Comparison of ENCODE assay signal across 8 mouse cellular contexts in the genomic region with DNA sequence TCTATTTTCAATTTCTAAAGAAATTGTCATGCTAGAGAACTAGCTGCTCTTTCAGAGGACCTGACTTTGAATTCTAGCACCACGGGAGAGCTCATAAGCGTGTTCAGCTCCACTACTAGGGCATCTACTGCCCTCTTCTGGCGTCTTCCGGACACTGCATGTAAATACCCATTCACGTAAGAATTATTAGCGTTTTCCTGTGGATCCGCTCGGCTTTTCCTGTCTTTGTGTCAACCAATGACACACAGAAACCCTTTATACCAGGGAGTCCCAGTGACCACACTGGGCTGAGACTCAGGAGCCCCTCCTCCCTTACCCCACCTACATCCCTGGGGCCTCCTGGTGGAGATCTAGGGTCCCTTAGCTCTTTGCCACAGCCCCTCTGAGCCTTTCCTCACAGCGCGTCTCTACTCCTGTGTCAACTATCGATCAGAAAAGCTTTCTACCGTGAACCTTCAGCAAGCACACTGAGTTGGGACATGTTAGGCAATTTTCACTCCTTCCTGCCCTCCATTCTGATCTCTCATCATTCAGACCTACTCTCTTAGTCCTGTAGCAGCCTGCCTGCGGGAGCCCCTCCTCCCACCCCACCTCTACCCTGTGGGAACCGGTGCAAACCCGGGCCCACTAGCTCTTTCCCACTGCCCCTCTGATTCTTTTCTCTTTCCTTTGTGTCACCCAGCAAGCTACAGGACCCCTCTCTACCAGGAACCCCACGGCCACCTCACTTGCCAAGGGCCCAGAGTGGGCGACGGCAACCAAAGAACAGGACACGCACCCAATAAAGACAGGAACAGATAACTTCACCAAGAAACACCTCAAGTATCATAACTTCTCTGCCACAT. TPM values are rescaled to one million over a fixed set of nuclear protein-coding genes. Genes with fewer than 3 reads are reported as not detected.
DNase-seq lines count a peak whose midpoint lies in the region; ATAC-seq and TF ChIP-seq lines count a peak whose summit lies in the region.

No protein-coding gene starts in this region.

- peak; percentile 81 for ATAC-seq in forebrain, embryonic 11.5 days (replicated peaks; ENCODE audit: low FRiP score)
- no peak for ATAC-seq in heart, embryonic 16.5 days (replicated peaks; ENCODE audit: extremely low read depth, insufficient read depth, low FRiP score)
- ATAC-seq in liver, postnatal 0 days = peak; percentile 84
- ATAC-seq in neural tube, embryonic 13.5 days (ENCODE audit: low read depth) = peak; percentile 59; the same call in 1 of the 2 replicates

- no peaks in the 10 kb centered on the region for H3K36me3 ChIP-seq in E14TG2a.4 (ENCODE audit: insufficient read depth, low read length)
- no peaks in the 10 kb centered on the region for H3K36me3 ChIP-seq in forebrain, embryonic 11.5 days (ENCODE audit: control insufficient read depth, insufficient read depth, low read length)
- no peaks in the 10 kb centered on the region for H3K36me3 ChIP-seq in heart, embryonic 16.5 days (ENCODE audit: control insufficient read depth, insufficient read depth)
- H3K36me3 ChIP-seq in liver, postnatal 0 days (replicated peaks; ENCODE audit: insufficient read depth, low read length) = no peaks in the 10 kb centered on the region
- no peaks in the 10 kb centered on the region for H3K36me3 ChIP-seq in neural tube, embryonic 13.5 days
- H3K36me3 ChIP-seq in thymus, adult 2 months (ENCODE audit: control insufficient read depth, insufficient read depth, low read length) = no peaks in the 10 kb centered on the region

- WGBS in forebrain, embryonic 11.5 days = 1% methylated on average over 19 of the region's 19 CpGs
- 3% methylated on average over 19 of the region's 19 CpGs for WGBS in heart, embryonic 16.5 days
- WGBS in liver, postnatal 0 days (ENCODE audit: insufficient replicate concordance) = 4% methylated on average over 19 of the region's 19 CpGs
- WGBS in neural tube, embryonic 13.5 days = 2% methylated on average over 19 of the region's 19 CpGs
- WGBS in thymus, adult 2 months = 18% methylated on average over 19 of the region's 19 CpGs

- peak; percentile 100 for DNase-seq in c-Kit-positive CD71-positive TER-119-negative erythroid progenitor cells, embryonic 14.5 days (ENCODE audit: low read depth)
- DNase-seq in forebrain, embryonic 11.5 days (ENCODE audit: low spot score) = peak; percentile 89
- peak; percentile 83 to 93 for DNase-seq in kidney, postnatal 25 days
- peak; percentile 81 for DNase-seq in liver, postnatal 0 days
- peak; percentile 76 for DNase-seq in thymus, adult 2 months

- H3K4me1 ChIP-seq in E14TG2a.4 (replicated peaks; ENCODE audit: low read depth, low read length) = peaks cover 18% of the 10 kb centered on the region
- H3K4me1 ChIP-seq in forebrain, embryonic 11.5 days (replicated peaks; ENCODE audit: control insufficient read depth, insufficient read depth, low read length) = 0 out of 2 replicates have a peak, but pooled peaks cover 2% of the 10 kb centered on the region
- peaks cover 5% of the 10 kb centered on the region; the same call in 1 of the 2 replicates for H3K4me1 ChIP-seq in heart, embryonic 16.5 days (ENCODE audit: control insufficient read depth, insufficient read depth, low read length)
- H3K4me1 ChIP-seq in liver, postnatal 0 days (ENCODE audit: insufficient read depth) = peaks cover 6% of the 10 kb centered on the region
- H3K4me1 ChIP-seq in neural tube, embryonic 13.5 days (replicated peaks) = peaks cover 8% of the 10 kb centered on the region
- peaks cover 5% of the 10 kb centered on the region for H3K4me1 ChIP-seq in thymus, adult 2 months (replicated peaks; ENCODE audit: control insufficient read depth, insufficient read depth, low read length)

- no peak overlapping the region for H3K27ac ChIP-seq in forebrain, embryonic 11.5 days (ENCODE audit: low read depth, low read length)
- H3K27ac ChIP-seq in heart, embryonic 16.5 days (ENCODE audit: low read length) = no peak overlapping the region
- no peak overlapping the region for H3K27ac ChIP-seq in liver, postnatal 0 days (ENCODE audit: low read depth)
- H3K27ac ChIP-seq in neural tube, embryonic 13.5 days (replicated peaks) = no peak overlapping the region
- H3K27ac ChIP-seq in thymus, adult 2 months (ENCODE audit: control insufficient read depth, insufficient read depth, low read length) = no peak overlapping the region

- TF ChIP-seq EP300 in liver, postnatal 0 days (IDR thresholded peaks at IDR 0.05; ENCODE audit: low read depth) = no peak

- peak; percentile 99 for TF ChIP-seq CTCF in E14TG2a.4 (conservative IDR thresholded peaks at IDR 0.05; ENCODE audit: low read length)
- peak; percentile 92 for TF ChIP-seq CTCF in liver, postnatal 0 days (IDR thresholded peaks at IDR 0.05; ENCODE audit: low read depth)
- peak; percentile 67; the same call in 1 of the 2 replicates for TF ChIP-seq CTCF in thymus, adult 2 months (IDR thresholded peaks at IDR 0.05; ENCODE audit: borderline replicate concordance, control insufficient read depth, extremely low read depth, insufficient read depth, low read length, poor library complexity)

- H3K9ac ChIP-seq in forebrain, embryonic 11.5 days (ENCODE audit: low read length) = peak overlapping the region; percentile 57
- H3K9ac ChIP-seq in heart, embryonic 16.5 days (ENCODE audit: low read length) = peak overlapping the region; percentile 18; the same call in 1 of the 2 replicates
- peak overlapping the region; percentile 36 for H3K9ac ChIP-seq in liver, postnatal 0 days (replicated peaks)
- H3K9ac ChIP-seq in neural tube, embryonic 13.5 days = peak overlapping the region; percentile 60

- no peaks in the 10 kb centered on the region for H3K9me3 ChIP-seq in E14TG2a.4 (ENCODE audit: low read length)
- H3K9me3 ChIP-seq in forebrain, embryonic 11.5 days (ENCODE audit: control insufficient read depth, low read length) = peaks cover 4% of the 10 kb centered on the region
- H3K9me3 ChIP-seq in heart, embryonic 16.5 days (replicated peaks; ENCODE audit: control insufficient read depth, low read length) = peaks cover 5% of the 10 kb centered on the region; the same call in 1 of the 2 replicates
- no peaks in the 10 kb centered on the region for H3K9me3 ChIP-seq in liver, postnatal 0 days (ENCODE audit: low read length)
- H3K9me3 ChIP-seq in neural tube, embryonic 13.5 days = no peaks in the 10 kb centered on the region

- peaks cover 16% of the 10 kb centered on the region for H3K27me3 ChIP-seq in E14TG2a.4 (ENCODE audit: insufficient read depth, low read length)
- H3K27me3 ChIP-seq in forebrain, embryonic 11.5 days (ENCODE audit: control insufficient read depth, insufficient read depth, low read length) = no peaks in the 10 kb centered on the region; the same call in 1 of the 2 replicates
- H3K27me3 ChIP-seq in heart, embryonic 16.5 days (ENCODE audit: control insufficient read depth, insufficient read depth, low read length) = peaks cover 23% of the 10 kb centered on the region
- peaks cover 19% of the 10 kb centered on the region; the same call in 1 of the 2 replicates for H3K27me3 ChIP-seq in liver, postnatal 0 days (ENCODE audit: insufficient read depth, low read length)
- H3K27me3 ChIP-seq in neural tube, embryonic 13.5 days = peaks cover 32% of the 10 kb centered on the region
- H3K27me3 ChIP-seq in thymus, adult 2 months (ENCODE audit: control insufficient read depth, insufficient read depth, low read length) = peaks cover 2% of the 10 kb centered on the region; the same call in 1 of the 2 replicates

- H3K4me2 ChIP-seq in forebrain, embryonic 11.5 days (ENCODE audit: low read depth, low read length, severe bottlenecking) = peak overlapping the region; percentile 67
- H3K4me2 ChIP-seq in heart, embryonic 16.5 days (ENCODE audit: low read depth, low read length) = peak overlapping the region; percentile 57
- H3K4me2 ChIP-seq in liver, postnatal 0 days (ENCODE audit: low read depth, low read length) = peak overlapping the region; percentile 80
- H3K4me2 ChIP-seq in neural tube, embryonic 13.5 days = peak overlapping the region; percentile 56

- no peak for TF ChIP-seq POLR2A in thymus, adult 2 months (IDR thresholded peaks at IDR 0.05; ENCODE audit: control insufficient read depth, extremely low read depth, insufficient read depth, low read length, poor library complexity)

- peak overlapping the region; percentile 81 for H3K4me3 ChIP-seq in E14TG2a.4 (replicated peaks; ENCODE audit: low read length)
- peak overlapping the region; percentile 39 for H3K4me3 ChIP-seq in forebrain, embryonic 11.5 days (ENCODE audit: low read depth, low read length)
- H3K4me3 ChIP-seq in heart, embryonic 16.5 days (ENCODE audit: low read length) = peak overlapping the region; percentile 37
- peak overlapping the region; percentile 46 for H3K4me3 ChIP-seq in liver, postnatal 0 days (ENCODE audit: low read depth, low read length)
- peak overlapping the region; percentile 36 for H3K4me3 ChIP-seq in neural tube, embryonic 13.5 days
- no peak overlapping the region for H3K4me3 ChIP-seq in thymus, adult 2 months (ENCODE audit: control insufficient read depth, insufficient read depth, low read length)

RNA-seq across cellular contexts. Expression of gene Abt1, which starts 21.8 kb away (rescaled TPM):
- 13.0 and 13.5 TPM in 2 replicates for polyA plus RNA-seq in forebrain, embryonic 11.5 days (2014; fragmentation: Nextera tagmentation; extraction: Ambion mirVana)
- 9.2 and 9.4 TPM in 2 replicates for polyA plus RNA-seq in heart, embryonic 16.5 days (2015; fragmentation: Nextera tagmentation; extraction: Ambion mirVana)
- 4.3 and 4.8 TPM in 2 replicates for polyA plus RNA-seq in liver, postnatal 0 days (2015; fragmentation: Nextera tagmentation; extraction: Ambion mirVana)
- 9.5 and 10.3 TPM in 2 replicates for polyA plus RNA-seq in neural tube, embryonic 13.5 days (2015; fragmentation: Nextera tagmentation; extraction: Ambion mirVana)
- 4.2 and 4.5 TPM in 2 replicates for polyA plus RNA-seq in thymus, adult 2 months (2012; rRNA removed)

RNA-seq across cellular contexts. Expression of gene Zfp322a, which starts 32.9 kb away (rescaled TPM):
- polyA plus RNA-seq in forebrain, embryonic 11.5 days (2014; fragmentation: Nextera tagmentation; extraction: Ambion mirVana) = 61.9 and 72.7 TPM in 2 replicates
- 36.5 and 37.8 TPM in 2 replicates for polyA plus RNA-seq in heart, embryonic 16.5 days (2015; fragmentation: Nextera tagmentation; extraction: Ambion mirVana)
- polyA plus RNA-seq in liver, postnatal 0 days (2015; fragmentation: Nextera tagmentation; extraction: Ambion mirVana) = 7.4 and 9.5 TPM in 2 replicates
- 51.6 and 60.7 TPM in 2 replicates for polyA plus RNA-seq in neural tube, embryonic 13.5 days (2015; fragmentation: Nextera tagmentation; extraction: Ambion mirVana)
- 2.4 and 3.7 TPM in 2 replicates for polyA plus RNA-seq in thymus, adult 2 months (2012; rRNA removed)
